Mouse (Mus musculus): ENCODE measurements at regions not wholly inside any gene's neighbourhood (a gene's known extent, or its start where the extent isn't known, plus 50 kb on each side); places are given as distances from the start of the nearest gene placed in this dataset.

GRCm38 (mm10) chr10:46063831-46064230 is 486.2 kb downstream of the Hace1 start:
- ATAC-seq (ENCODE audit: insufficient number of reproducible peaks, low FRiP score, low TSS enrichment, low read depth) (no peak), DNase-seq (ENCODE audit: low spot score) (no peak)
- Histone ChIP-seq H3K36me3 (ENCODE audit: control insufficient read depth, insufficient read depth, low read length) (no peaks in the 10 kb centered on the region), H3K27ac (replicated peaks; ENCODE audit: low read depth, low read length) (no peak overlapping the region), H3K27me3 (ENCODE audit: control insufficient read depth, insufficient read depth, low read length) (no peaks in the 10 kb centered on the region), H3K4me3 (ENCODE audit: low read depth, low read length) (no peak overlapping the region), H3K4me2 (ENCODE audit: low read depth, severe bottlenecking) (no peak overlapping the region), H3K9ac (ENCODE audit: low read length) (no peak overlapping the region), H3K4me1 (ENCODE audit: control insufficient read depth, insufficient read depth, low read length) (no peaks in the 10 kb centered on the region), H3K9me3 (ENCODE audit: control insufficient read depth, low read length) (no peaks in the 10 kb centered on the region)
- WGBS: 95% methylated on average over 4 of the region's 4 CpGs

- no peaks in the 10 kb centered on the region for H3K4me1 ChIP-seq (ENCODE audit: control insufficient read depth, insufficient read depth, low read length)
- H3K27ac ChIP-seq (replicated peaks; ENCODE audit: low read depth, low read length): no peak overlapping the region
- no peaks in the 10 kb centered on the region for H3K27me3 ChIP-seq (ENCODE audit: control insufficient read depth, insufficient read depth, low read length)
- WGBS: 94% methylated on average over 3 of the region's 3 CpGs
- no peak overlapping the region for H3K4me3 ChIP-seq (ENCODE audit: low read depth, low read length)
- H3K4me2 ChIP-seq (ENCODE audit: low read depth, severe bottlenecking): no peak overlapping the region
- DNase-seq (ENCODE audit: low spot score): no peak
- no peak for ATAC-seq (ENCODE audit: insufficient number of reproducible peaks, low FRiP score, low TSS enrichment, low read depth)
- H3K36me3 ChIP-seq (ENCODE audit: control insufficient read depth, insufficient read depth, low read length): no peaks in the 10 kb centered on the region
- no peak overlapping the region for H3K9ac ChIP-seq (ENCODE audit: low read length)
- H3K9me3 ChIP-seq (ENCODE audit: control insufficient read depth, low read length): no peaks in the 10 kb centered on the region
These were observed 493.1 kb downstream of the Hace1 start for GRCm38 (mm10) chr10:46070766-46071165.

DNA sequence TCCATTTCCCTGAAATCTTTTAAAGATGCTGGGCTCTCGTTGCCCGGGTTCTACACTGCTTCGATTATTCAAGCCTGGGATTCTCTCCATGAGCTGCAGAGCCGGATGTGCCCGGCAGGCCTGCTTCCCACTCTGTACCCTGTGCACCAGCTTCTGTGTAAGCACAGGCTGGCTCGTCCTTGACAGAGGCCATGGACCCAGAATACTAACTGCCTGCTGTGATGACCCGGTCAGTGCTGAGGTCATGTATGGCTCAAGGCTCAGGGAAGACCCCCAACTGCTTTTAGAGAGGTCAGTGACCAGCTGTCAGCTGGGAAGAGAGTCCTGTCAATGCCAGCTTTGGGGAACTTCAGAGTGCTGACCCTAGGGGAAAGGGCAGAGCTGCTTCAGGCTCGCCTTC is 493.6 kb downstream of the Hace1 start:
- ATAC-seq (ENCODE audit: insufficient number of reproducible peaks, low FRiP score, low TSS enrichment, low read depth): no peak
- H3K9me3 ChIP-seq (ENCODE audit: control insufficient read depth, low read length): no peaks in the 10 kb centered on the region
- no peak for DNase-seq (ENCODE audit: low spot score)
- H3K27ac ChIP-seq (replicated peaks; ENCODE audit: low read depth, low read length): no peak overlapping the region
- WGBS: 54% methylated on average over 8 of the region's 8 CpGs
- H3K36me3 ChIP-seq (ENCODE audit: control insufficient read depth, insufficient read depth, low read length): no peaks in the 10 kb centered on the region
- H3K27me3 ChIP-seq (ENCODE audit: control insufficient read depth, insufficient read depth, low read length): no peaks in the 10 kb centered on the region
- H3K4me1 ChIP-seq (ENCODE audit: control insufficient read depth, insufficient read depth, low read length): no peaks in the 10 kb centered on the region
- H3K4me2 ChIP-seq (ENCODE audit: low read depth, severe bottlenecking): no peak overlapping the region
- no peak overlapping the region for H3K9ac ChIP-seq (ENCODE audit: low read length)
- H3K4me3 ChIP-seq (ENCODE audit: low read depth, low read length): no peak overlapping the region

DNA sequence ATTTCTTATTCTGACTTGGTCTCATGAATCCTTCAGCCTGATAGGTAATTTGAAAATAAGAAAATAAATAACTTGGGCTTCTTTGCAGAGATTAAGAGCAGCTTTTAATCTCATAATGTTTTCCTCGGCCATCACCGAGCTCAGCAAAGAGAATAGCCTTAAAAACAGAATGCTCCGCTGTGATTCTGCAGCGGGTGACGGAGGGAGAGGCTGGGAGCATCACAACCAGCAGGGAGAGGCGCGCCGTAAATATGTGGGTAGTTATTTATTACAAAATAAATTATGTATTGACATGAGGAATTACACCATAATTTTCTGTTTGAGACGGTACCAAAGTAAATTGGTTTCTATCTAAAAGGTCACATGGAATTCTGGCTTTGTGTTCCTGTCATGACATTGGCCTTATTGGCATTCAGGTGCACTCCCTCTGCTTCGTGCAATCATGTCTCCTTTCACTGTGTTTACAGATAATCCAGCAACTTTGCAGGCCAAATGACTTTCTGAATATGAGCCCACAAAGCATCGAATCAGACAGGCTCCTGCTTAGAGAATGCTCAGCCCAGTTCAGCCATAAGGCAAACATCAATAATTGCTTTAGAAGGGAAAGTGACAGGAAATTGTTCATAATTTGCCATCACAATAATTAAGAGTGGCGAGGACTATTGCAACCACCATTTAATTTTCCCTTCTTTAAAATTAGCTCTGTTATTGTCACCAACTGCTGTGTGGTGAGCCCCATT is 494.4 kb downstream of the Hace1 start:
- Histone ChIP-seq H3K4me3 (ENCODE audit: low read depth, low read length) (no peak overlapping the region), H3K36me3 (ENCODE audit: control insufficient read depth, insufficient read depth, low read length) (no peaks in the 10 kb centered on the region), H3K27ac (replicated peaks; ENCODE audit: low read depth, low read length) (no peak overlapping the region), H3K4me2 (ENCODE audit: low read depth, severe bottlenecking) (no peak overlapping the region), H3K9me3 (ENCODE audit: control insufficient read depth, low read length) (no peaks in the 10 kb centered on the region), H3K4me1 (ENCODE audit: control insufficient read depth, insufficient read depth, low read length) (no peaks in the 10 kb centered on the region), H3K9ac (ENCODE audit: low read length) (no peak overlapping the region), H3K27me3 (ENCODE audit: control insufficient read depth, insufficient read depth, low read length) (no peaks in the 10 kb centered on the region)
- no peak for DNase-seq (ENCODE audit: low spot score)
- 78% methylated on average over 12 of the region's 12 CpGs for WGBS
- no peak for ATAC-seq (ENCODE audit: insufficient number of reproducible peaks, low FRiP score, low TSS enrichment, low read depth)

- H3K4me1 ChIP-seq (ENCODE audit: control insufficient read depth, insufficient read depth, low read length): no peaks in the 10 kb centered on the region
- no peak overlapping the region for H3K4me3 ChIP-seq (ENCODE audit: low read depth, low read length)
- ATAC-seq (ENCODE audit: insufficient number of reproducible peaks, low FRiP score, low TSS enrichment, low read depth) (no peak), DNase-seq (ENCODE audit: low spot score) (no peak)
- 80% methylated on average over 16 of the region's 16 CpGs for WGBS
- H3K9me3 ChIP-seq (ENCODE audit: control insufficient read depth, low read length): no peaks in the 10 kb centered on the region
- H3K4me2 ChIP-seq (ENCODE audit: low read depth, severe bottlenecking): no peak overlapping the region
- H3K36me3 ChIP-seq (ENCODE audit: control insufficient read depth, insufficient read depth, low read length): no peaks in the 10 kb centered on the region
- H3K27me3 ChIP-seq (ENCODE audit: control insufficient read depth, insufficient read depth, low read length): no peaks in the 10 kb centered on the region
- no peak overlapping the region for H3K27ac ChIP-seq (replicated peaks; ENCODE audit: low read depth, low read length)
- H3K9ac ChIP-seq (ENCODE audit: low read length): no peak overlapping the region
These were observed 495.2 kb downstream of the Hace1 start for GRCm38 (mm10) chr10:46072550-46073470.

DNA sequence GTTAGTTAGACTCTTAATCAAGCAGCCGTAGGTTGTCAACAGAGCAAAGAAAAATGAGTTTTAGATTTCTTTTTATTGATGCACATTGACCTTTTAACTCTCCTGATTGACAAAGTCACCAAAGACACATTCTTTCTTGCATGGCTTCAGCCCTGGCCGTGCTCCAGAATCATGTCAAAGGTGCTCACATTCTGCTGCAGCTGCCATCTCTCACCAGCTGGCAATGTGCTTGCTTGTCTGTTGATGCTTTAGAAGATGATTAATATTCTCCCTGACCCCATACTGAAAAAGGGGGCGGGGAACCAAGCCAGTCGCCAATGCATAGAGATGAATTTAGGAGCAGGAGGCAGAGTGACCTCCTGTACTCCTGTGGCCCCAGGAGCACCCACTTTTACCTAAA is 510.1 kb downstream of the Hace1 start:
- H3K27ac ChIP-seq (replicated peaks; ENCODE audit: low read depth, low read length): no peak overlapping the region
- H3K9ac ChIP-seq (ENCODE audit: low read length): no peak overlapping the region
- WGBS: 35% methylated on average over 4 of the region's 4 CpGs
- no peaks in the 10 kb centered on the region for H3K9me3 ChIP-seq (ENCODE audit: control insufficient read depth, low read length)
- no peak overlapping the region for H3K4me3 ChIP-seq (ENCODE audit: low read depth, low read length)
- no peak for DNase-seq (ENCODE audit: low spot score)
- no peak overlapping the region for H3K4me2 ChIP-seq (ENCODE audit: low read depth, severe bottlenecking)
- no peaks in the 10 kb centered on the region for H3K36me3 ChIP-seq (ENCODE audit: control insufficient read depth, insufficient read depth, low read length)
- no peaks in the 10 kb centered on the region for H3K4me1 ChIP-seq (ENCODE audit: control insufficient read depth, insufficient read depth, low read length)
- no peak for ATAC-seq (ENCODE audit: insufficient number of reproducible peaks, low FRiP score, low TSS enrichment, low read depth)
- H3K27me3 ChIP-seq (ENCODE audit: control insufficient read depth, insufficient read depth, low read length): no peaks in the 10 kb centered on the region

- no peaks in the 10 kb centered on the region for H3K27me3 ChIP-seq (ENCODE audit: control insufficient read depth, insufficient read depth, low read length)
- no peak for ATAC-seq (ENCODE audit: insufficient number of reproducible peaks, low FRiP score, low TSS enrichment, low read depth)
These were observed 523.2 kb downstream of the Hace1 start for GRCm38 (mm10) chr10:46100837-46101236.

DNA sequence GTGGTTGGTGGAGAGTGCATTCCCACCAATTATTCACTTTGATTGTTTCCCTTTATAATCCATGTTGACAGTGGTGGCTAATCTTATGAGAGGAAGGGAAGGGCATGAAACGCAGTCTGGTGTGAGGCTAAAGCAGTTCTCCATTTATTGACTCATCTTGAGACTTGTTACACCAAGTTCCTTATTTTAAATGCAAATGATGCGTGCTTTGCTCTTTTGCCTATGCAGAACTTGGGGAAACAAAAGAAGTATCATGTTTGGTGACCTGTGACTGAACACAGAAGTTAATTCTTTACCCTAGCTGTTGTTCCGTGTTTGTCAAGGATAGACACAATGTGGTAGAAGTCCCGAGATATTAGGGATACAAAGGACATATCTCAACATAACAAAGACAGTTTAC is 531.2 kb downstream of the Hace1 start:
- DNase-seq (ENCODE audit: low spot score) (no peak), ATAC-seq (ENCODE audit: insufficient number of reproducible peaks, low FRiP score, low TSS enrichment, low read depth) (no peak)
- no peaks in the 10 kb centered on the region for H3K9me3 ChIP-seq (ENCODE audit: control insufficient read depth, low read length)
- WGBS: 87% methylated on average over 4 of the region's 4 CpGs
- H3K4me1 ChIP-seq (ENCODE audit: control insufficient read depth, insufficient read depth, low read length): no peaks in the 10 kb centered on the region
- no peak overlapping the region for H3K4me2 ChIP-seq (ENCODE audit: low read depth, severe bottlenecking)
- no peaks in the 10 kb centered on the region for H3K36me3 ChIP-seq (ENCODE audit: control insufficient read depth, insufficient read depth, low read length)
- H3K27ac ChIP-seq (replicated peaks; ENCODE audit: low read depth, low read length): no peak overlapping the region
- H3K27me3 ChIP-seq (ENCODE audit: control insufficient read depth, insufficient read depth, low read length): no peaks in the 10 kb centered on the region
- H3K4me3 ChIP-seq (ENCODE audit: low read depth, low read length): no peak overlapping the region
- H3K9ac ChIP-seq (ENCODE audit: low read length): no peak overlapping the region

More at GRCm38 (mm10) chr10:46100837-46101236, 523.2 kb downstream of the Hace1 start:
- no peak overlapping the region for H3K9ac ChIP-seq (ENCODE audit: low read length)
- H3K27ac ChIP-seq (replicated peaks; ENCODE audit: low read depth, low read length): no peak overlapping the region
- no peaks in the 10 kb centered on the region for H3K9me3 ChIP-seq (ENCODE audit: control insufficient read depth, low read length)
- no peak overlapping the region for H3K4me2 ChIP-seq (ENCODE audit: low read depth, severe bottlenecking)
- no peaks in the 10 kb centered on the region for H3K36me3 ChIP-seq (ENCODE audit: control insufficient read depth, insufficient read depth, low read length)
- H3K4me3 ChIP-seq (ENCODE audit: low read depth, low read length): no peak overlapping the region
- DNase-seq (ENCODE audit: low spot score): no peak
- no peaks in the 10 kb centered on the region for H3K4me1 ChIP-seq (ENCODE audit: control insufficient read depth, insufficient read depth, low read length)
